Mouse (Mus musculus) midbrain, embryonic 15.5 days (tissue): ENCODE results near the gene Magi2. TPM values are rescaled to one million over a fixed set of nuclear protein-coding genes. Genes with fewer than 3 reads are reported as not detected.

Experiments used
- ATAC-seq: fragments of 200-750 bp; cut with Nextera tagmentation; replicated peaks from 2 replicates; pipeline ENCODE4 v1.8.0; 2017; ENCODE audit warnings: moderate TSS enrichment
- H3K27ac ChIP-seq: fragments of 300-500 bp; sonication (generic); 2 replicates; pipeline ENCODE4 v1.5.1; 2015; ENCODE audit warnings: mild to moderate bottlenecking, inconsistent platforms
- H3K27me3 ChIP-seq: fragments of 300-500 bp; sonication (generic); replicated peaks from 2 replicates; pipeline ENCODE4 v1.6.1; 2015; ENCODE audit warnings: inconsistent platforms
- H3K36me3 ChIP-seq: fragments of 300-500 bp; sonication (generic); replicated peaks from 2 replicates; pipeline ENCODE4 v1.6.1; 2015; ENCODE audit warnings: inconsistent platforms
- H3K4me1 ChIP-seq: fragments of 300-500 bp; sonication (generic); 2 replicates; pipeline ENCODE4 v1.6.1; 2015; ENCODE audit warnings: inconsistent platforms
- H3K4me2 ChIP-seq: fragments of 300-500 bp; sonication (generic); 2 replicates; pipeline ENCODE4 v1.6.1; 2015; ENCODE audit warnings: inconsistent platforms, mild to moderate bottlenecking, moderate library complexity
- H3K4me3 ChIP-seq: fragments of 300-500 bp; sonication (generic); 2 replicates; pipeline ENCODE4 v1.5.1; 2015; ENCODE audit warnings: mild to moderate bottlenecking, inconsistent platforms
- H3K9ac ChIP-seq: fragments of 300-500 bp; sonication (generic); 2 replicates; pipeline ENCODE4 v1.6.1; 2015; ENCODE audit warnings: mild to moderate bottlenecking, inconsistent platforms
- H3K9me3 ChIP-seq: fragments of 300-500 bp; sonication (generic); 2 replicates; pipeline ENCODE4 v1.6.1; 2016; ENCODE audit warnings: inconsistent platforms
- WGBS: fragments of 180-500 bp; shearing (Covaris S2); methylation state at CpG from one replicate; pipeline ENCODE4 v1.1.7; 2015; ENCODE audit warnings: mixed read lengths; 5-methylcytosine and 5-hydroxymethylcytosine counted together
- polyA plus RNA-seq: library from polyadenylated mRNA; unstranded; fragments of >200 nt; fragmentation: Nextera tagmentation; extraction: Ambion mirVana; gene quantifications from 2 replicates; pipeline ENCODE4 v1.2.1, GENCODE M21; 2015

The Magi2 gene
- polyA plus RNA-seq, 1 experiment from 2014 or later: 35.9 TPM

GRCm38 (mm10) chr5:19621678-19622077 lies 394.8 kb downstream of the Magi2 start:
- Histone ChIP-seq H3K36me3 (no peaks in the 10 kb centered on the region), H3K27me3 (no peaks in the 10 kb centered on the region), H3K4me1 (no peaks in the 10 kb centered on the region), H3K27ac (no peak overlapping the region), H3K9ac (no peak overlapping the region), H3K4me3 (no peak overlapping the region), H3K4me2 (no peak overlapping the region), H3K9me3 (no peaks in the 10 kb centered on the region)
- WGBS: 53% methylated on average over 5 of the region's 5 CpGs
- ATAC-seq: no peak

GRCm38 (mm10) chr5:19633976-19634375 lies 407.1 kb downstream of the Magi2 start:
- Histone ChIP-seq H3K4me3 (no peak overlapping the region), H3K36me3 (no peaks in the 10 kb centered on the region), H3K9me3 (no peaks in the 10 kb centered on the region), H3K4me1 (no peaks in the 10 kb centered on the region), H3K27me3 (no peaks in the 10 kb centered on the region), H3K9ac (no peak overlapping the region), H3K4me2 (no peak overlapping the region), H3K27ac (no peak overlapping the region)
- 93% methylated on average over 1 of the region's 1 CpGs for WGBS
- ATAC-seq: no peak

GRCm38 (mm10) chr5:19637789-19638188 lies 411.0 kb downstream of the Magi2 start:
- Histone ChIP-seq H3K4me1 (no peaks in the 10 kb centered on the region), H3K4me2 (no peak overlapping the region), H3K27ac (no peak overlapping the region), H3K9ac (no peak overlapping the region), H3K27me3 (no peaks in the 10 kb centered on the region), H3K9me3 (no peaks in the 10 kb centered on the region), H3K4me3 (no peak overlapping the region), H3K36me3 (no peaks in the 10 kb centered on the region)
- no peak for ATAC-seq
- 67% methylated on average over 2 of the region's 2 CpGs for WGBS

GRCm38 (mm10) chr5:19655986-19656385 lies 429.1 kb downstream of the Magi2 start:
- Histone ChIP-seq H3K27me3 (no peaks in the 10 kb centered on the region), H3K27ac (no peak overlapping the region), H3K4me3 (no peak overlapping the region), H3K36me3 (no peaks in the 10 kb centered on the region), H3K4me1 (no peaks in the 10 kb centered on the region), H3K4me2 (no peak overlapping the region), H3K9me3 (no peaks in the 10 kb centered on the region), H3K9ac (no peak overlapping the region)
- ATAC-seq: no peak
- WGBS: 86% methylated on average over 1 of the region's 1 CpGs

- WGBS: 88% methylated on average over 5 of the region's 5 CpGs
- Histone ChIP-seq H3K4me1 (no peaks in the 10 kb centered on the region), H3K27ac (no peak overlapping the region), H3K36me3 (no peaks in the 10 kb centered on the region), H3K4me2 (no peak overlapping the region), H3K27me3 (no peaks in the 10 kb centered on the region), H3K4me3 (no peak overlapping the region), H3K9ac (no peak overlapping the region), H3K9me3 (no peaks in the 10 kb centered on the region)
- ATAC-seq: no peak
These were observed 439.6 kb downstream of the Magi2 start for GRCm38 (mm10) chr5:19666416-19666815.

GRCm38 (mm10) chr5:19717296-19717695 lies 490.5 kb downstream of the Magi2 start:
- ATAC-seq: no peak
- H3K4me1 ChIP-seq: no peaks in the 10 kb centered on the region
- no peak overlapping the region for H3K9ac ChIP-seq
- H3K27me3 ChIP-seq: no peaks in the 10 kb centered on the region
- no peak overlapping the region for H3K27ac ChIP-seq
- H3K36me3 ChIP-seq: no peaks in the 10 kb centered on the region
- 87% methylated on average over 2 of the region's 2 CpGs for whole genome bisulfite sequencing
- no peaks in the 10 kb centered on the region for H3K9me3 ChIP-seq
- H3K4me2 ChIP-seq: no peak overlapping the region
- H3K4me3 ChIP-seq: no peak overlapping the region

- H3K4me2 ChIP-seq: no peak overlapping the region
- no peak for ATAC-seq
- H3K4me3 ChIP-seq: no peak overlapping the region
- no peaks in the 10 kb centered on the region for H3K36me3 ChIP-seq
- no peaks in the 10 kb centered on the region for H3K27me3 ChIP-seq
- H3K4me1 ChIP-seq: no peaks in the 10 kb centered on the region
- H3K9me3 ChIP-seq: no peaks in the 10 kb centered on the region
- H3K9ac ChIP-seq: no peak overlapping the region
- H3K27ac ChIP-seq: no peak overlapping the region
These were observed 499.4 kb downstream of the Magi2 start for GRCm38 (mm10) chr5:19726277-19726676.

GRCm38 (mm10) chr5:19745376-19745775 lies 518.5 kb downstream of the Magi2 start:
- no peaks in the 10 kb centered on the region for H3K27me3 ChIP-seq
- H3K4me2 ChIP-seq: no peak overlapping the region
- H3K4me1 ChIP-seq: peaks cover 14% of the 10 kb centered on the region
- H3K9me3 ChIP-seq: no peaks in the 10 kb centered on the region
- no peak overlapping the region for H3K27ac ChIP-seq
- no peak overlapping the region for H3K9ac ChIP-seq
- 95% methylated on average over 2 of the region's 2 CpGs for WGBS
- ATAC-seq: no peak
- no peaks in the 10 kb centered on the region for H3K36me3 ChIP-seq
- H3K4me3 ChIP-seq: no peak overlapping the region

- Histone ChIP-seq H3K27me3 (no peaks in the 10 kb centered on the region), H3K4me1 (peaks cover 14% of the 10 kb centered on the region), H3K36me3 (no peaks in the 10 kb centered on the region), H3K4me2 (no peak overlapping the region), H3K27ac (no peak overlapping the region), H3K4me3 (no peak overlapping the region), H3K9me3 (no peaks in the 10 kb centered on the region), H3K9ac (no peak overlapping the region)
- WGBS: 36% methylated on average over 6 of the region's 6 CpGs
- ATAC-seq: no peak
These were observed 519.1 kb downstream of the Magi2 start for GRCm38 (mm10) chr5:19745916-19746315.

GRCm38 (mm10) chr5:19746865-19747514 lies 520.2 kb downstream of the Magi2 start:
- Histone ChIP-seq H3K9me3 (no peaks in the 10 kb centered on the region), H3K9ac (peak overlapping the region; percentile 34), H3K4me2 (peak overlapping the region; percentile 50), H3K36me3 (no peaks in the 10 kb centered on the region), H3K27ac (peak overlapping the region; percentile 49; the same call in 1 of the 2 replicates), H3K4me3 (peak overlapping the region; percentile 30), H3K27me3 (no peaks in the 10 kb centered on the region), H3K4me1 (peaks cover 14% of the 10 kb centered on the region)
- 17% methylated on average over 12 of the region's 12 CpGs for WGBS
- ATAC-seq: peak; percentile 78

GRCm38 (mm10) chr5:19747631-19748030 lies 520.8 kb downstream of the Magi2 start:
- H3K27me3 ChIP-seq: no peaks in the 10 kb centered on the region
- ATAC-seq: 0 out of 2 replicates have a peak, but pooled peaks have one; percentile 45
- no peak overlapping the region for H3K4me3 ChIP-seq
- H3K4me1 ChIP-seq: peaks cover 14% of the 10 kb centered on the region
- no peaks in the 10 kb centered on the region for H3K36me3 ChIP-seq
- no peaks in the 10 kb centered on the region for H3K9me3 ChIP-seq
- no peak overlapping the region for H3K9ac ChIP-seq
- peak overlapping the region; percentile 50 for H3K4me2 ChIP-seq
- H3K27ac ChIP-seq: no peak overlapping the region
- 42% methylated on average over 3 of the region's 3 CpGs for WGBS

- no peak overlapping the region for H3K4me2 ChIP-seq
- H3K4me3 ChIP-seq: no peak overlapping the region
- no peak overlapping the region for H3K27ac ChIP-seq
- H3K9me3 ChIP-seq: no peaks in the 10 kb centered on the region
- H3K27me3 ChIP-seq: no peaks in the 10 kb centered on the region
- no peaks in the 10 kb centered on the region for H3K4me1 ChIP-seq
- no peak for ATAC-seq
- H3K36me3 ChIP-seq: no peaks in the 10 kb centered on the region
- no peak overlapping the region for H3K9ac ChIP-seq
- 89% methylated on average over 1 of the region's 1 CpGs for WGBS
These were observed 552.4 kb downstream of the Magi2 start for GRCm38 (mm10) chr5:19779224-19779623.

GRCm38 (mm10) chr5:19780076-19780475 lies 553.2 kb downstream of the Magi2 start:
- ATAC-seq: no peak
- Histone ChIP-seq H3K4me1 (no peaks in the 10 kb centered on the region), H3K27me3 (no peaks in the 10 kb centered on the region), H3K9ac (no peak overlapping the region), H3K4me2 (no peak overlapping the region), H3K27ac (no peak overlapping the region), H3K4me3 (no peak overlapping the region), H3K9me3 (no peaks in the 10 kb centered on the region), H3K36me3 (no peaks in the 10 kb centered on the region)
- WGBS: 71% methylated on average over 2 of the region's 2 CpGs
